Mouse (Mus musculus): ENCODE data around the gene Sh3d21. TPM values are rescaled to one million over a fixed set of nuclear protein-coding genes. Genes with fewer than 3 reads are reported as not detected.

Sh3d21 gene
- polyA plus RNA-seq, 1 experiment = not detected

- 82% methylated on average over 6 of the region's 6 CpGs for WGBS
- no peak for TF ChIP-seq POLR2A (IDR thresholded peaks at IDR 0.05; ENCODE audit: borderline replicate concordance, control insufficient read depth, low read depth, low read length)
- TF ChIP-seq CTCF (IDR thresholded peaks at IDR 0.05; ENCODE audit: control insufficient read depth, insufficient read depth, low read length) = no peak
- Histone ChIP-seq H3K4me1 (ENCODE audit: control insufficient read depth, insufficient read depth, low read length) (no peaks in the 10 kb centered on the region), H3K4me3 (replicated peaks; ENCODE audit: control insufficient read depth, low read depth, low read length) (no peak overlapping the region), H3K27ac (ENCODE audit: control insufficient read depth, insufficient read depth, low read depth, low read length, poor library complexity) (no peak overlapping the region)
Measured at GRCm38 (mm10) chr4:126132636-126133264, 30.5 kb downstream of the Sh3d21 start.

DNA sequence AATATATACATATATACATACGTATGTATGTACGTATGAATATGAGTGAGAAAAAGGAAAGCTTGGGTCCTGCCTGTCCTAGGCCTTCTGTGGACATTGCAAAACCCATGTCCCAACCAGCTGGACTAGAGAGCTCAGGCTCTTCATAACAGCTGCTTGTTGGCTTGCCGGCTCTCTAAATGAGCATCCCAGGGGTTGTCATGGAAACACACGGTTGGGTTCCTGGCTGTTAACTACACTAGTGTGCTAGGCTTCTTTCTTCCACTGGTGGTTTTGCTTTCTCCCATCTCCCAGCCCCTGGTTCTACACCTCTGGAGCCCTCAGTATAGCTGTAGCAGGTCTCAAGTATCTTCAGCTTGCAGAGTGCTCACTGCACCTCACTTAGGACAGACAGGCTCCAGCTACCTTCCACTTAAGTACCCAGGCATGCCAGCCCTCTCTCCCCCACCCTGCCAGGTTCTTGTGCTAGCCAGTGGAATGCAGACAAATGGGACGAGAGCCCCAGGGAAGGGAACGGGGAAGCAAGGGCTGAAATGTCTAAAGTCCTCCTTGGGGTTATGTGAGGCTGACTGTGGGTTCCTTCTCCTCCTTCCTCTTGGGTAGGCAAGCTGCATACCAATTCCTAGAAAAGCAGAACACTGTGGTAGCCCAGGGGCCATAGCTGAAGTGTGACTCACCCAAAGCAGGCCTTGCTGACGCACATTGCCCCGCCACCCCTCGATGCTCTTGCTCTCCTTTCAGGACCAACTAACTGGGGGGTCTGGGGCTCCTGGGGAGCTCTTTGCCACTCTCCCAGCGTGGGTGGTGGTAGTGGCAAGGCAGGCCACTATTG, 31.8 kb downstream of the Sh3d21 start:
- no peak for TF ChIP-seq CTCF (IDR thresholded peaks at IDR 0.05; ENCODE audit: control insufficient read depth, insufficient read depth, low read length)
- TF ChIP-seq POLR2A (IDR thresholded peaks at IDR 0.05; ENCODE audit: borderline replicate concordance, control insufficient read depth, low read depth, low read length) = no peak
- Histone ChIP-seq H3K4me1 (ENCODE audit: control insufficient read depth, insufficient read depth, low read length) (no peaks in the 10 kb centered on the region), H3K27ac (ENCODE audit: control insufficient read depth, insufficient read depth, low read depth, low read length, poor library complexity) (peak overlapping the region; percentile 44), H3K4me3 (replicated peaks; ENCODE audit: control insufficient read depth, low read depth, low read length) (no peak overlapping the region)
- 34% methylated on average over 10 of the region's 10 CpGs for WGBS

DNA sequence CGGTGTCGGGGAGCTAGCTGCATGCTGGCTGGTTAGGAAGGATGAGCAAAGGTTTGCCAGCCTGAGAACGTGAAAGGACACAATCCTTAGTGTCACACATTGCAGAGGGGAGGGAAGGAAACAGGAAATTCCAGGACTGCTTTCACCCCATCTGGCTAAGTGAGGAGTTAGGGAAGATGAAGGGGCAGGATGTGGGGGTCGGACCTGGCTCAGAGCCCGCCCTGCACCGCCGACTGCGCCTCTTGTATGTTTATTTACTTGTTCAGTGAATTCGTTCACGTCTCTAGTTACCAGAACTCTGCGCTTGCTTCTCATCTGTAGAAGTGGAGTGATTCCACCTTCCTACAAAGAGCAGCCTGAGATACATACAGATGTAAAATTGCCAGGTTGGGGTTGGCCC, 32.8 kb downstream of the Sh3d21 start:
- TF ChIP-seq POLR2A (IDR thresholded peaks at IDR 0.05; ENCODE audit: borderline replicate concordance, control insufficient read depth, low read depth, low read length) (no peak), CTCF (IDR thresholded peaks at IDR 0.05; ENCODE audit: control insufficient read depth, insufficient read depth, low read length) (no peak)
- H3K4me3 ChIP-seq (replicated peaks; ENCODE audit: control insufficient read depth, low read depth, low read length) = no peak overlapping the region
- 87% methylated on average over 11 of the region's 11 CpGs for WGBS
- no peaks in the 10 kb centered on the region for H3K4me1 ChIP-seq (ENCODE audit: control insufficient read depth, insufficient read depth, low read length)
- H3K27ac ChIP-seq (ENCODE audit: control insufficient read depth, insufficient read depth, low read depth, low read length, poor library complexity) = no peak overlapping the region

GRCm38 (mm10) chr4:126123309-126124040, 39.8 kb downstream of the Sh3d21 start:
- TF ChIP-seq POLR2A (IDR thresholded peaks at IDR 0.05; ENCODE audit: borderline replicate concordance, control insufficient read depth, low read depth, low read length) = no peak
- no peak for TF ChIP-seq CTCF (IDR thresholded peaks at IDR 0.05; ENCODE audit: control insufficient read depth, insufficient read depth, low read length)
- no peak overlapping the region for H3K27ac ChIP-seq (ENCODE audit: control insufficient read depth, insufficient read depth, low read depth, low read length, poor library complexity)
- 91% methylated on average over 10 of the region's 10 CpGs for WGBS
- H3K4me3 ChIP-seq (replicated peaks; ENCODE audit: control insufficient read depth, low read depth, low read length) = no peak overlapping the region
- H3K4me1 ChIP-seq (ENCODE audit: control insufficient read depth, insufficient read depth, low read length) = no peaks in the 10 kb centered on the region; the same call in 1 of the 2 replicates

- 81% methylated on average over 2 of the region's 2 CpGs for WGBS
- H3K27ac ChIP-seq (ENCODE audit: control insufficient read depth, insufficient read depth, low read depth, low read length, poor library complexity) = no peak overlapping the region
- H3K4me1 ChIP-seq (ENCODE audit: control insufficient read depth, insufficient read depth, low read length) = no peaks in the 10 kb centered on the region; the same call in 1 of the 2 replicates
- TF ChIP-seq CTCF (IDR thresholded peaks at IDR 0.05; ENCODE audit: control insufficient read depth, insufficient read depth, low read length) = no peak
- no peak for TF ChIP-seq POLR2A (IDR thresholded peaks at IDR 0.05; ENCODE audit: borderline replicate concordance, control insufficient read depth, low read depth, low read length)
- H3K4me3 ChIP-seq (replicated peaks; ENCODE audit: control insufficient read depth, low read depth, low read length) = no peak overlapping the region
Measured at GRCm38 (mm10) chr4:126120506-126120905, 42.8 kb downstream of the Sh3d21 start.

GRCm38 (mm10) chr4:126120052-126120451, 43.2 kb downstream of the Sh3d21 start:
- 76% methylated on average over 5 of the region's 5 CpGs for WGBS
- H3K4me3 ChIP-seq (replicated peaks; ENCODE audit: control insufficient read depth, low read depth, low read length) = no peak overlapping the region
- no peaks in the 10 kb centered on the region; the same call in 1 of the 2 replicates for H3K4me1 ChIP-seq (ENCODE audit: control insufficient read depth, insufficient read depth, low read length)
- TF ChIP-seq POLR2A (IDR thresholded peaks at IDR 0.05; ENCODE audit: borderline replicate concordance, control insufficient read depth, low read depth, low read length) (no peak), CTCF (IDR thresholded peaks at IDR 0.05; ENCODE audit: control insufficient read depth, insufficient read depth, low read length) (no peak)
- no peak overlapping the region for H3K27ac ChIP-seq (ENCODE audit: control insufficient read depth, insufficient read depth, low read depth, low read length, poor library complexity)

GRCm38 (mm10) chr4:126119051-126119450, 44.2 kb downstream of the Sh3d21 start:
- H3K4me3 ChIP-seq (replicated peaks; ENCODE audit: control insufficient read depth, low read depth, low read length) = no peak overlapping the region
- H3K4me1 ChIP-seq (ENCODE audit: control insufficient read depth, insufficient read depth, low read length) = no peaks in the 10 kb centered on the region; the same call in 1 of the 2 replicates
- H3K27ac ChIP-seq (ENCODE audit: control insufficient read depth, insufficient read depth, low read depth, low read length, poor library complexity) = no peak overlapping the region
- 74% methylated on average over 1 of the region's 1 CpGs for WGBS
- TF ChIP-seq POLR2A (IDR thresholded peaks at IDR 0.05; ENCODE audit: borderline replicate concordance, control insufficient read depth, low read depth, low read length) = no peak
- no peak for TF ChIP-seq CTCF (IDR thresholded peaks at IDR 0.05; ENCODE audit: control insufficient read depth, insufficient read depth, low read length)

DNA sequence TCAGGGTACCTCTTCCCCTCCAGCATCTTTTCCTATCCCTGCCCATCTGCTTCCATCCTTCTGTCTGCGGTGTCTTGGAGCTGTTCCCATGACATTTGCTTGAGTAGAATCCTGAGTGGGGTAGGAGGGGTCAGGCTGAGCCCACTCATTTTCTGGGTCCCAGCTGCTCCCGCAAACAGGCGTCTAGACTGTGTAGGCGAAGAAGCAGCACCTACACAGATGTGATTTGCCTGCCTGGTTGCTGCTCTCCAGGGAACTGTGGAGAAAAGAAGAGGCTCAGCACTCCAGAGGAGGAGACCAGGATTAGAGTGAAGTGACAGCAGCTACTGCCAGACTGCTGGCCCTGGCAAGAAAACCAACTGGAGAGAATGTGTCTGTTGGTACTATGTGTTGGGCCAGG, 44.6 kb downstream of the Sh3d21 start:
- no peak overlapping the region for H3K27ac ChIP-seq (ENCODE audit: control insufficient read depth, insufficient read depth, low read depth, low read length, poor library complexity)
- WGBS = 91% methylated on average over 4 of the region's 4 CpGs
- no peak for TF ChIP-seq CTCF (IDR thresholded peaks at IDR 0.05; ENCODE audit: control insufficient read depth, insufficient read depth, low read length)
- no peak for TF ChIP-seq POLR2A (IDR thresholded peaks at IDR 0.05; ENCODE audit: borderline replicate concordance, control insufficient read depth, low read depth, low read length)
- H3K4me1 ChIP-seq (ENCODE audit: control insufficient read depth, insufficient read depth, low read length) = no peaks in the 10 kb centered on the region; the same call in 1 of the 2 replicates
- no peak overlapping the region for H3K4me3 ChIP-seq (replicated peaks; ENCODE audit: control insufficient read depth, low read depth, low read length)
